Mouse (Mus musculus) intestine, embryonic 14.5 days (tissue): ENCODE measurements around the gene Ell2. TPM values are rescaled to one million over a fixed set of nuclear protein-coding genes. Genes with fewer than 3 reads are reported as not detected.

Experiments used
- polyA plus RNA-seq: library from polyadenylated mRNA; unstranded; fragments of >200 nt; fragmentation: Nextera tagmentation; extraction: Ambion mirVana; gene quantifications from 2 replicates; pipeline ENCODE4 v1.2.1, GENCODE M21; 2014

Ell2 gene
- polyA plus RNA-seq, 1 experiment from 2014 or later: 3.0 TPM

Other genes with a start within 250 kb of the Ell2 start
- gene Glrx, start 133.1 kb downstream of the Ell2 start, polyA plus RNA-seq: 90.5 and 93.5 TPM in 2 replicates
- 43.0 and 48.2 TPM in 2 replicates for gene Rhobtb3, start 237.2 kb downstream of the Ell2 start, polyA plus RNA-seq